Mouse (Mus musculus) midbrain, embryonic 14.5 days (tissue): ENCODE data around the gene Ston2. TPM values are rescaled to one million over a fixed set of nuclear protein-coding genes. Genes with fewer than 3 reads are reported as not detected.

ENCODE experiments used
- ATAC-seq: fragments of 200-750 bp; cut with Nextera tagmentation; 2 replicates; pipeline ENCODE4 v1.8.0; 2017; ENCODE audit warnings: moderate number of reproducible peaks, moderate library complexity; ENCODE audit not compliant: low FRiP score, low TSS enrichment
- DNase-seq: peaks from one replicate; pipeline ENCODE4 v3.0.0-alpha.2; 2015
- H3K27ac ChIP-seq: fragments of 300-500 bp; sonication (generic); replicated peaks from 2 replicates; pipeline ENCODE4 v1.5.1; 2014; ENCODE audit warnings: mild to moderate bottlenecking, low read depth, low read length, moderate library complexity
- H3K27me3 ChIP-seq: fragments of 300-500 bp; sonication (generic); 2 replicates; pipeline ENCODE4 v1.6.1; 2014; ENCODE audit warnings: low read length, control low read depth, mixed read lengths; ENCODE audit not compliant: control insufficient read depth, insufficient read depth
- H3K36me3 ChIP-seq: fragments of 300-500 bp; sonication (generic); 2 replicates; pipeline ENCODE4 v1.6.1; 2014; ENCODE audit warnings: low read length, control low read depth; ENCODE audit not compliant: control insufficient read depth, insufficient read depth
- H3K4me1 ChIP-seq: fragments of 300-500 bp; sonication (generic); 2 replicates; pipeline ENCODE4 v1.6.1; 2014; ENCODE audit warnings: mild to moderate bottlenecking, antibody characterized with exemption, low read length, control low read depth; ENCODE audit not compliant: control insufficient read depth, insufficient read depth
- H3K4me2 ChIP-seq: fragments of 300-500 bp; sonication (generic); 2 replicates; pipeline ENCODE4 v1.6.1; 2014; ENCODE audit warnings: mild to moderate bottlenecking, low read length, moderate library complexity
- H3K4me3 ChIP-seq: fragments of 300-500 bp; sonication (generic); replicated peaks from 2 replicates; pipeline ENCODE4 v1.5.1; 2014; ENCODE audit warnings: low read depth, low read length
- H3K9ac ChIP-seq: fragments of 300-500 bp; sonication (generic); replicated peaks from 2 replicates; pipeline ENCODE4 v1.6.1; 2014; ENCODE audit warnings: mild to moderate bottlenecking, low read length, moderate library complexity
- H3K9me3 ChIP-seq: fragments of 300-500 bp; sonication (generic); 2 replicates; pipeline ENCODE4 v1.6.1; 2016; ENCODE audit warnings: low read length, control low read depth, mixed read lengths; ENCODE audit not compliant: control insufficient read depth
- WGBS: fragments of 180-500 bp; shearing (Covaris S2); extraction: QIAGEN DNeasy Blood & Tissue Kit; methylation state at CpG from one replicate; pipeline ENCODE4 v1.1.7; 2014; 5-methylcytosine and 5-hydroxymethylcytosine counted together
- polyA plus RNA-seq: library from polyadenylated mRNA; unstranded; fragments of >200 nt; fragmentation: Nextera tagmentation; extraction: Ambion mirVana; gene quantifications from 2 replicates; pipeline ENCODE4 v1.2.1, GENCODE M21; 2014

The Ston2 gene
- polyA plus RNA-seq, 1 experiment from 2014 or later: 5.0 TPM

DNA sequence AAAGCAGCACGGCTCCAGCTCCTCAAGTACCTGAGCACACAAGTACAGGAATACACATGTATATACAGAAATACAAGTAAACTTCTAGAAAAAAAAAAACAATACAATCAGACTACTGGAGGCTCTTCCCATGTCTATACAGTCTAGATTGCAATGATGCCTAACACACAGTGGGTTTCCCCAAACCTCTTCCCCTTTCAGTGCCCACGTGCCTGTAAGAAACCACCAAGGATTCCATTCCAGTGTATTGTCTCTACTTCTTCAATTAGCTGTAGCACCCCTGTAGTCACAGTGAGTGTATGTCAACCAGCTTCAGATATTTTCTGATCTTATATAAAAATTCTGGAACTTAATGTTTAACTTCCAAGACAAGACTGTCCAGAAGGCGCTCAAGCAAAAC is 196.1 kb downstream of the Ston2 start:
- no peak overlapping the region for H3K9ac ChIP-seq
- no peak overlapping the region for H3K4me3 ChIP-seq
- H3K4me1 ChIP-seq: peaks cover 10% of the 10 kb centered on the region
- no peak overlapping the region for H3K4me2 ChIP-seq
- H3K36me3 ChIP-seq: no peaks in the 10 kb centered on the region
- 94% methylated on average over 3 of the region's 3 CpGs for WGBS
- H3K27me3 ChIP-seq: no peaks in the 10 kb centered on the region
- DNase-seq: no peak
- no peak for ATAC-seq
- no peaks in the 10 kb centered on the region for H3K9me3 ChIP-seq
- H3K27ac ChIP-seq: no peak overlapping the region

DNA sequence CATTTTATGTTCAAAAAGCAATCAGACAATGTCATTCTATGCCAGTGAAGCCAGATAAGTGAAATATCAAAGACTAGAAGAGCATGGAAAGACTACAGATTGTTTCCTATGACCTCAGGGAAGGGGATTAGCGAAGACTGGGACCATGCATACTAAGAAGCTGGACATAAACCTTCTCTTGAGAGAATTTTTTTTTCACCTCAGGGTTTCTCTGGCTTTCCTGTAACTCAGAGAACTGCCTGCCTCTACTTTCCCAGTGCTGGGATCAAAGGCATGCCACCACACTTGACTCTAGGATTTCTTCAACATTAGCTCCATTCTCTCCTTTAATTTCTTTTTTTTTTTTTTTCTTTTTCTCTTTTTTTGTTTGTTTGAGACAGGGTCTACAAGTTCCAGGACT is 197.0 kb downstream of the Ston2 start:
- Histone ChIP-seq H3K9ac (peak overlapping the region; percentile 100), H3K4me3 (peak overlapping the region; percentile 86), H3K27ac (peak overlapping the region; percentile 100; the same call in 1 of the 2 replicates)

GRCm38 (mm10) chr12:91590716-91591115 is 197.5 kb downstream of the Ston2 start:
- 20% methylated on average over 6 of the region's 6 CpGs for WGBS
- Histone ChIP-seq H3K36me3 (peaks cover 3% of the 10 kb centered on the region; the same call in 1 of the 2 replicates), H3K9ac (peak overlapping the region; percentile 100), H3K27me3 (no peaks in the 10 kb centered on the region), H3K4me1 (peaks cover 15% of the 10 kb centered on the region), H3K4me2 (peak overlapping the region; percentile 73), H3K27ac (peak overlapping the region; percentile 100), H3K9me3 (no peaks in the 10 kb centered on the region), H3K4me3 (peak overlapping the region; percentile 86)
- ATAC-seq: no peak
- peak; percentile 39 for DNase-seq

More for the DNA sequence above, 197.0 kb downstream of the Ston2 start:
- peak overlapping the region; percentile 73 for H3K4me2 ChIP-seq
- H3K36me3 ChIP-seq: no peaks in the 10 kb centered on the region
- H3K9me3 ChIP-seq: no peaks in the 10 kb centered on the region
- WGBS: 33% methylated on average over 1 of the region's 1 CpGs
- H3K4me1 ChIP-seq: peaks cover 15% of the 10 kb centered on the region
- H3K27me3 ChIP-seq: no peaks in the 10 kb centered on the region
- DNase-seq (no peak), ATAC-seq (no peak)

GRCm38 (mm10) chr12:91589847-91590690 is 198.1 kb downstream of the Ston2 start, which contains the start of gene Gtf2a1:
Gtf2a1 (minus strand) TSS chr12:91590487.
- ATAC-seq: peak; percentile 90
- peaks cover 6% of the 10 kb centered on the region for H3K36me3 ChIP-seq
- H3K27ac ChIP-seq: peak within 1 kb of the TSS; percentile 100
- peak within 1 kb of the TSS; percentile 100 for H3K9ac ChIP-seq
- no peaks in the 10 kb centered on the region for H3K27me3 ChIP-seq
- WGBS: under 1% methylated on average over 84 of the region's 99 CpGs
- H3K4me2 ChIP-seq: peak within 1 kb of the TSS; percentile 73
- DNase-seq: peak; percentile 99
- no peaks in the 10 kb centered on the region for H3K9me3 ChIP-seq
- peaks cover 17% of the 10 kb centered on the region for H3K4me1 ChIP-seq
- peak within 1 kb of the TSS; percentile 86 for H3K4me3 ChIP-seq

GRCm38 (mm10) chr12:91589542-91589846 is 198.7 kb downstream of the Ston2 start:
- H3K27ac ChIP-seq: peak overlapping the region; percentile 100
- H3K36me3 ChIP-seq: peaks cover 11% of the 10 kb centered on the region
- peak overlapping the region; percentile 86 for H3K4me3 ChIP-seq
- H3K9me3 ChIP-seq: no peaks in the 10 kb centered on the region
- peak overlapping the region; percentile 71 for H3K4me2 ChIP-seq
- ATAC-seq: no peak
- H3K4me1 ChIP-seq: peaks cover 20% of the 10 kb centered on the region
- peak overlapping the region; percentile 100 for H3K9ac ChIP-seq
- WGBS: under 1% methylated on average over 11 of the region's 11 CpGs
- DNase-seq: no peak
- no peaks in the 10 kb centered on the region for H3K27me3 ChIP-seq

- no peaks in the 10 kb centered on the region for H3K9me3 ChIP-seq
- DNase-seq: peak; percentile 80
- H3K4me1 ChIP-seq: peaks cover 24% of the 10 kb centered on the region
- peak overlapping the region; percentile 100 for H3K9ac ChIP-seq
- H3K27me3 ChIP-seq: no peaks in the 10 kb centered on the region
- peak; percentile 14 for ATAC-seq
- peak overlapping the region; percentile 100 for H3K27ac ChIP-seq
- under 1% methylated on average over 67 of the region's 83 CpGs for WGBS
- peak overlapping the region; percentile 71 for H3K4me2 ChIP-seq
- peaks cover 17% of the 10 kb centered on the region for H3K36me3 ChIP-seq
- H3K4me3 ChIP-seq: peak overlapping the region; percentile 86
Measured at GRCm38 (mm10) chr12:91588670-91589541, 199.3 kb downstream of the Ston2 start.

DNA sequence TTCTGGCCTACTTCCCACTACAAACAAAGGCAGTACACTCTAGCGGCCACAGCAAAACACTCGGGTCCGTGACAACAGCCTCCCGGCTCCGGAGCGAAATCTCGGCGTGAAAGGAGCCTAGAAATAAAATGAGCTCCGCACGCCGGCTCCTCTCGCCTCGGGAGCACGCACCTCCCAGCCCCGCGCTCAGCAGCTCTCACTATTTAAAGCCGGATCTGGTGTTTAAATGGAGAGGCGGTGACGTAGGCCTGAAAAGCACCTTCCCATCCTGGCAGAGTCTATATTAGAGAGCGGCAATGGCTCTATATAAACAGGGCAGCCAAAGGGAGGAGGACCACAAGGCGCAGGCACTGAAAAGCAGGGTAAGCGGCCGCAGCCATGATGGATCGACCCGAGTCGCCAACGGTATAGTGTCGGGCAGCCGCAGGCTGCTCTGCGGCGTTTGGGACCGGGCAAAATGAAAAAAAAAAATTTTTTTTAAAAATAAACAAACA is 200.0 kb downstream of the Ston2 start:
- Histone ChIP-seq H3K4me1 (peaks cover 31% of the 10 kb centered on the region), H3K4me2 (peak overlapping the region; percentile 71), H3K27ac (peak overlapping the region; percentile 100), H3K4me3 (peak overlapping the region; percentile 86), H3K27me3 (no peaks in the 10 kb centered on the region), H3K9me3 (no peaks in the 10 kb centered on the region), H3K36me3 (peaks cover 17% of the 10 kb centered on the region), H3K9ac (peak overlapping the region; percentile 100)
- WGBS: under 1% methylated on average over 32 of the region's 32 CpGs
- peak; percentile 96 for DNase-seq
- ATAC-seq: peak; percentile 88

- Histone ChIP-seq H3K4me2 (peak overlapping the region; percentile 71), H3K27ac (peak overlapping the region; percentile 100), H3K36me3 (peaks cover 21% of the 10 kb centered on the region), H3K27me3 (no peaks in the 10 kb centered on the region), H3K4me3 (peak overlapping the region; percentile 86), H3K9ac (peak overlapping the region; percentile 100), H3K9me3 (no peaks in the 10 kb centered on the region), H3K4me1 (peaks cover 37% of the 10 kb centered on the region)
- 12% methylated on average over 5 of the region's 5 CpGs for WGBS
- no peak for ATAC-seq
- DNase-seq: peak; percentile 47
Measured at GRCm38 (mm10) chr12:91587491-91588033, 200.6 kb downstream of the Ston2 start.
